Mouse (Mus musculus) heart, embryonic 14.5 days (tissue): ENCODE measurements around the gene Pim1. TPM values are rescaled to one million over a fixed set of nuclear protein-coding genes. Genes with fewer than 3 reads are reported as not detected.
"Not testable (repeated sequence)": the region's sequence is repeated elsewhere in the genome, so short reads cannot be mapped to it uniquely, and the experiment has no call there.

Source experiments
- ATAC-seq: fragments of 200-750 bp; cut with Nextera tagmentation; 2 replicates; pipeline ENCODE4 v1.8.0; 2017; ENCODE audit warnings: low read depth, moderate TSS enrichment; ENCODE audit not compliant: insufficient number of reproducible peaks, insufficient read depth, low FRiP score
- H3K27ac ChIP-seq, 2 experiments: fragments of 200-500 bp in 1 of 2; fragments of 300-500 bp in 1 of 2; sonication (generic) in 1 of 2; replicated peaks in 1 of 2; 2 replicates each; pipeline ENCODE4 v1.5.1; 2012 to 2014; ENCODE audit warnings: low read depth in 2 of 2, low read length in 2 of 2, control low read depth in 1 of 2, mild to moderate bottlenecking in 1 of 2, mixed read lengths in 1 of 2; ENCODE audit not compliant: control insufficient read depth in 1 of 2, insufficient read depth in 1 of 2
- H3K27me3 ChIP-seq: fragments of 300-500 bp; sonication (generic); 2 replicates; pipeline ENCODE4 v1.6.1; 2014; ENCODE audit warnings: mild to moderate bottlenecking, low read length, control low read depth; ENCODE audit not compliant: control insufficient read depth, insufficient read depth
- H3K36me3 ChIP-seq: fragments of 300-500 bp; sonication (generic); 2 replicates; pipeline ENCODE4 v1.6.1; 2014; ENCODE audit warnings: mild to moderate bottlenecking, control low read depth, low read length, mixed read lengths; ENCODE audit not compliant: control insufficient read depth, insufficient read depth
- H3K4me1 ChIP-seq, 2 experiments: fragments of 200-500 bp in 1 of 2; fragments of 300-500 bp in 1 of 2; sonication (generic) in 1 of 2; 2 replicates each; pipeline ENCODE4 v1.6.1; 2012 to 2014; ENCODE audit warnings: low read length in 2 of 2, control low read depth in 1 of 2, mixed read lengths in 1 of 2; ENCODE audit not compliant: control insufficient read depth in 2 of 2, insufficient read depth in 2 of 2
- H3K4me2 ChIP-seq: fragments of 300-500 bp; sonication (generic); 2 replicates; pipeline ENCODE4 v1.6.1; 2014; ENCODE audit warnings: mild to moderate bottlenecking, low read length
- H3K4me3 ChIP-seq, 2 experiments: fragments of 200-500 bp in 1 of 2; fragments of 300-500 bp in 1 of 2; sonication (generic) in 1 of 2; 2 replicates each; pipeline ENCODE4 v1.5.1; 2012 to 2014; ENCODE audit warnings: low read length in 2 of 2, mild to moderate bottlenecking in 2 of 2, control low read depth in 1 of 2, low read depth in 1 of 2, moderate library complexity in 1 of 2; ENCODE audit not compliant: control insufficient read depth in 1 of 2, insufficient read depth in 1 of 2
- H3K9ac ChIP-seq: fragments of 300-500 bp; sonication (generic); 2 replicates; pipeline ENCODE4 v1.6.1; 2014; ENCODE audit warnings: mild to moderate bottlenecking, low read length
- H3K9me3 ChIP-seq: fragments of 300-500 bp; sonication (generic); 2 replicates; pipeline ENCODE4 v1.6.1; 2016; ENCODE audit warnings: low read length, control low read depth; ENCODE audit not compliant: control insufficient read depth
- WGBS: fragments of 180-500 bp; shearing (Covaris S2); extraction: QIAGEN DNeasy Blood & Tissue Kit; methylation state at CpG from one replicate; pipeline ENCODE4 v1.1.7; 2014; 5-methylcytosine and 5-hydroxymethylcytosine counted together
- polyA plus RNA-seq: library from polyadenylated mRNA; unstranded; fragments of >200 nt; fragmentation: Nextera tagmentation; extraction: Ambion mirVana; gene quantifications from 2 replicates; pipeline ENCODE4 v1.2.1, GENCODE M21; 2014

Pim1 gene
- polyA plus RNA-seq, 1 experiment from 2014 or later, result 16.5 TPM

GRCm38 (mm10) chr17:29448561-29448960 is 42.0 kb upstream of the Pim1 start:
- Histone ChIP-seq H3K27ac (peak overlapping the region; percentile 0 to 42; a peak in 1 of 4 replicates), H3K4me1 (peaks cover 26 to 40% of the 10 kb centered on the region in 2 experiments), H3K9me3 (0 out of 2 replicates have a peak, but pooled peaks cover 2% of the 10 kb centered on the region), H3K36me3 (no peaks in the 10 kb centered on the region), H3K27me3 (no peaks in the 10 kb centered on the region), H3K9ac (no peak overlapping the region), H3K4me3 (no peak overlapping the region), H3K4me2 (no peak overlapping the region)
- 58% methylated on average over 2 of the region's 2 CpGs for WGBS
- no peak for ATAC-seq

- peak overlapping the region; percentile 3 to 23; a peak in 3 of 4 replicates for H3K4me3 ChIP-seq
- no peaks in the 10 kb centered on the region for H3K27me3 ChIP-seq
- H3K9me3 ChIP-seq, result 0 out of 2 replicates have a peak, but pooled peaks cover 2% of the 10 kb centered on the region
- peaks cover 21 to 38% of the 10 kb centered on the region in 2 experiments for H3K4me1 ChIP-seq
- H3K27ac ChIP-seq, result peak overlapping the region; percentile 87 to 92
- peak overlapping the region; percentile 62 for H3K4me2 ChIP-seq
- 5% methylated on average over 34 of the region's 34 CpGs for WGBS
- peak; percentile 49 for ATAC-seq
- H3K36me3 ChIP-seq, result no peaks in the 10 kb centered on the region
- peak overlapping the region; percentile 65 for H3K9ac ChIP-seq
Measured at GRCm38 (mm10) chr17:29450899-29451840, 39.4 kb upstream of the Pim1 start.

DNA sequence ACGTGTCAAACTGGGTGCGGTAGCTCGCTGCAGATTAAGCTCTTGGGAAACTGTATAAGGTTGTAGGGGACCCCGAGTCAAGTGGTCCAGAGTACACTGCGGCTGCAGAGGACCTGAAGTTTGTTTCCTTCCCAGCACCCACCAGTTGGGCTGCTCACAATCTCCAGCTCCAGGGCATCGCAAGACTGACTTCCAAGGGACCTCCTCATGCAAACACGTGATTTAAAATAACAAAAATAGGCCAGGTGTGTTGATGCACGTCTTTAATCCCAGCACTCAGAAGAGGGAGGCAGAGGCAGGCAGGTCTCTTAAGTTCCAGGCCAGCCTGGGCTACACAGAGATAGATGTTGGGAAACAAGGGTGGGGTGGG is 38.7 kb upstream of the Pim1 start:
- no peak for ATAC-seq
- H3K4me3 ChIP-seq, result no peak overlapping the region

GRCm38 (mm10) chr17:29454119-29454518 is 36.4 kb upstream of the Pim1 start:
- WGBS, result 80% methylated on average over 1 of the region's 3 CpGs

More for the DNA sequence above, 38.7 kb upstream of the Pim1 start:
- Histone ChIP-seq H3K27me3 (no peaks in the 10 kb centered on the region), H3K9me3 (0 out of 2 replicates have a peak, but pooled peaks cover 2% of the 10 kb centered on the region), H3K4me2 (peak overlapping the region; percentile 62), H3K36me3 (no peaks in the 10 kb centered on the region), H3K9ac (peak overlapping the region; percentile 65; the same call in 1 of the 2 replicates), H3K27ac (peak overlapping the region; percentile 87 to 92), H3K4me1 (peaks cover 24 to 44% of the 10 kb centered on the region in 2 experiments)
- WGBS, result 20% methylated on average over 8 of the region's 8 CpGs

GRCm38 (mm10) chr17:29455411-29456120 is 35.0 kb upstream of the Pim1 start:
- no peak for ATAC-seq
- Histone ChIP-seq H3K4me2 (no peak overlapping the region; the same call in 1 of the 2 replicates), H3K9me3 (0 out of 2 replicates have a peak, but pooled peaks cover 2% of the 10 kb centered on the region), H3K36me3 (no peaks in the 10 kb centered on the region), H3K27ac (peak overlapping the region; percentile 7 to 97; a peak in 3 of 4 replicates), H3K4me3 (no peak overlapping the region), H3K4me1 (peaks cover 45 to 69% of the 10 kb centered on the region in 2 experiments), H3K9ac (peak overlapping the region; percentile 34), H3K27me3 (no peaks in the 10 kb centered on the region)
- 46% methylated on average over 9 of the region's 9 CpGs for WGBS

More at GRCm38 (mm10) chr17:29454119-29454518, 36.4 kb upstream of the Pim1 start:
- H3K4me3 ChIP-seq, H3K36me3 ChIP-seq, ATAC-seq, H3K27ac ChIP-seq, H3K27me3 ChIP-seq, H3K4me2 ChIP-seq, H3K9me3 ChIP-seq, H3K9ac ChIP-seq: not testable (repeated sequence)
- H3K4me1 ChIP-seq, result peaks cover 37 to 58% of the 10 kb centered on the region in 2 experiments

DNA sequence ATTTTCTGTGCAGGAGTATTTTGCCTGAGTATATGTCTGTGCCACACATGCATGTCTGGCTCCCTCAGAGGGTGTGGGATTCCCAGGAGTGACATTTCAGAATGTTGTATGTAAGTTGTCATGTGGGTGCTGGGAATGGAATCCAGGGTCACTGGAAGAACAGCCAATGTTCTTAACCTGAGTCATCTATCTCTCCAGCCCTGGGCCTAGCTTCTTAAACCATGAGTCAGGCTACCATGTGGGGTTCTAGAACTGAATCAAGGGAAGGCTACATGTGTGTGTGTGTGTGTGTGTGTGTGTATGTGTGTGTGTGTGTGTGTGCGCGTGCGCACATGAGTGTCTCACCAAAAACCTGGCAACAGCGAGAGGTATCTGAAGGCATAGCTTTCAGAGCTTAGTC is 34.1 kb upstream of the Pim1 start:
- H3K4me1 ChIP-seq, result peaks cover 37 to 61% of the 10 kb centered on the region in 2 experiments
- ATAC-seq, result no peak
- H3K36me3 ChIP-seq, result no peaks in the 10 kb centered on the region
- no peaks in the 10 kb centered on the region for H3K27me3 ChIP-seq
- H3K9ac ChIP-seq, result 0 out of 2 replicates have a peak overlapping the region, but pooled peaks have one; percentile 5
- WGBS, result 99% methylated on average over 4 of the region's 4 CpGs
- H3K27ac ChIP-seq, result peak overlapping the region; percentile 88 to 97
- H3K4me2 ChIP-seq, result no peak overlapping the region
- H3K4me3 ChIP-seq, result no peak overlapping the region
- 0 out of 2 replicates have a peak, but pooled peaks cover 2% of the 10 kb centered on the region for H3K9me3 ChIP-seq

- ATAC-seq, result no peak
- H3K9me3 ChIP-seq, result 0 out of 2 replicates have a peak, but pooled peaks cover 2% of the 10 kb centered on the region
- peak overlapping the region; percentile 88 to 97 for H3K27ac ChIP-seq
- no peaks in the 10 kb centered on the region for H3K27me3 ChIP-seq
- H3K4me2 ChIP-seq, result no peak overlapping the region
- peaks cover 33 to 56% of the 10 kb centered on the region in 2 experiments for H3K4me1 ChIP-seq
- H3K9ac ChIP-seq, result peak overlapping the region; percentile 68
- H3K36me3 ChIP-seq, result no peaks in the 10 kb centered on the region
- H3K4me3 ChIP-seq, result no peak overlapping the region
- WGBS, result 65% methylated on average over 2 of the region's 2 CpGs
Measured at GRCm38 (mm10) chr17:29456926-29457325, 33.6 kb upstream of the Pim1 start.
